Mouse (Mus musculus): ENCODE measurements around the gene Wdr77.

- TF ChIP-seq CTCF (IDR thresholded peaks at IDR 0.05; ENCODE audit: insufficient read depth, low read depth, low read length), result no peak
- no peak for TF ChIP-seq POLR2A (IDR thresholded peaks at IDR 0.05; ENCODE audit: insufficient read depth, low read depth, low read length)
Observed at GRCm38 (mm10) chr3:105918355-105918745, 40.8 kb upstream of the Wdr77 start.
